Mouse (Mus musculus): ENCODE measurements around the gene Ptprs. TPM values are rescaled to one million over a fixed set of nuclear protein-coding genes. Genes with fewer than 3 reads are reported as not detected.

Ptprs gene
- total and polyA plus RNA-seq, 3 experiments, result 51.6 to 324 (median 80.9) TPM

- Histone ChIP-seq H3K79me2 (ENCODE audit: control insufficient read depth, insufficient read depth, low read length, poor library complexity) (no peaks in the 10 kb centered on the region), H3K9me3 (replicated peaks; ENCODE audit: insufficient read depth, low read length) (no peaks in the 10 kb centered on the region), H3K4me1 (ENCODE audit: control insufficient read depth in 1 of 2, insufficient read depth in 2 of 2, low read length in 2 of 2) (peaks cover 3 to 7% of the 10 kb centered on the region in 2 experiments; a peak in 3 of 4 replicates), H3K4me3 (ENCODE audit: control insufficient read depth in 1 of 2, insufficient read depth in 1 of 2, low read depth in 2 of 2, low read length in 2 of 2) (no peak overlapping the region), H3K27me3 (ENCODE audit: control insufficient read depth in 1 of 2, insufficient read depth in 2 of 2, low read length in 2 of 2) (no peaks in the 10 kb centered on the region), H3K27ac (ENCODE audit: control insufficient read depth, low read depth, low read length) (no peak overlapping the region), H3K9ac (ENCODE audit: control insufficient read depth, low read depth, low read length, poor library complexity, severe bottlenecking) (no peak overlapping the region), H3K36me3 (ENCODE audit: control insufficient read depth in 1 of 2, insufficient read depth in 2 of 2, low read length in 2 of 2) (peaks cover 4 to 8% of the 10 kb centered on the region in 2 experiments; a peak in 3 of 4 replicates)
- TF ChIP-seq ELF1 (IDR thresholded peaks at IDR 0.05; ENCODE audit: low read depth, low read length) (no peak), RAD21 (IDR thresholded peaks at IDR 0.05; ENCODE audit: low read depth, low read length) (no peak), ZKSCAN1 (IDR thresholded peaks at IDR 0.05; ENCODE audit: low read depth, low read length) (no peak), SIN3A (IDR thresholded peaks at IDR 0.05; ENCODE audit: low read length) (no peak), POLR2A (IDR thresholded peaks at IDR 0.05; ENCODE audit: control insufficient read depth in 1 of 2, insufficient read depth in 1 of 2, low read depth in 1 of 2, low read length in 2 of 2, poor library complexity in 1 of 2) (no peak), MAX (IDR thresholded peaks at IDR 0.05; ENCODE audit: low read length) (no peak), JUND (IDR thresholded peaks at IDR 0.05; ENCODE audit: low read depth, low read length) (no peak), ZC3H11A (IDR thresholded peaks at IDR 0.05; ENCODE audit: low read depth, low read length) (no peak), MXI1 (IDR thresholded peaks at IDR 0.05; ENCODE audit: low read depth, low read length) (no peak), SMC3 (IDR thresholded peaks at IDR 0.05; ENCODE audit: low read depth, low read length) (no peak), POLR2AphosphoS5 (IDR thresholded peaks at IDR 0.05; ENCODE audit: borderline replicate concordance, low read depth, low read length) (no peak), NELFE (IDR thresholded peaks at IDR 0.05; ENCODE audit: low read depth, low read length) (no peak), MAZ (IDR thresholded peaks at IDR 0.05; ENCODE audit: low read depth, low read length) (no peak), CTCF (IDR thresholded peaks at IDR 0.05 in 2 of 3, conservative IDR thresholded peaks at IDR 0.05 in 1 of 3; ENCODE audit: control insufficient read depth in 1 of 3, insufficient read depth in 1 of 3, low read depth in 2 of 3, low read length in 3 of 3, poor library complexity in 1 of 3, severe bottlenecking in 1 of 3) (no peak), MYC (IDR thresholded peaks at IDR 0.05; ENCODE audit: low read depth, low read length) (no peak), HCFC1 (IDR thresholded peaks at IDR 0.05; ENCODE audit: low read depth, low read length) (no peak), NRF1 (IDR thresholded peaks at IDR 0.05; ENCODE audit: insufficient read depth, low read depth, low read length, poor library complexity, severe bottlenecking) (no peak), GABPA (IDR thresholded peaks at IDR 0.05; ENCODE audit: low read depth, low read length) (no peak), USF2 (IDR thresholded peaks at IDR 0.05; ENCODE audit: borderline replicate concordance in 1 of 2, insufficient read depth in 1 of 2, low read depth in 1 of 2, low read length in 2 of 2) (no peak)
- no peak for DNase-seq (ENCODE audit: low read depth, low spot score)
Measured at GRCm38 (mm10) chr17:56439731-56440460, 36.4 kb downstream of the Ptprs start.

GRCm38 (mm10) chr17:56431582-56431981 lies 44.7 kb downstream of the Ptprs start:
- Histone ChIP-seq H3K27ac (ENCODE audit: control insufficient read depth, low read depth, low read length) (no peak overlapping the region), H3K9ac (ENCODE audit: control insufficient read depth, low read depth, low read length, poor library complexity, severe bottlenecking) (no peak overlapping the region), H3K79me2 (ENCODE audit: control insufficient read depth, insufficient read depth, low read length, poor library complexity) (no peaks in the 10 kb centered on the region), H3K4me3 (ENCODE audit: control insufficient read depth in 1 of 2, insufficient read depth in 1 of 2, low read depth in 2 of 2, low read length in 2 of 2) (no peak overlapping the region), H3K4me1 (ENCODE audit: control insufficient read depth in 1 of 2, insufficient read depth in 2 of 2, low read length in 2 of 2) (no peaks in the 10 kb centered on the region), H3K27me3 (ENCODE audit: control insufficient read depth in 1 of 2, insufficient read depth in 2 of 2, low read length in 2 of 2) (no peaks in the 10 kb centered on the region), H3K36me3 (ENCODE audit: control insufficient read depth in 1 of 2, insufficient read depth in 2 of 2, low read length in 2 of 2) (peaks cover 0 to 1% of the 10 kb centered on the region in 2 experiments; a peak in 2 of 4 replicates), H3K9me3 (replicated peaks; ENCODE audit: insufficient read depth, low read length) (no peaks in the 10 kb centered on the region)
- no peak for TF ChIP-seq TAL1 (IDR thresholded peaks at IDR 0.05; ENCODE audit: low read length)
- no peak for TF ChIP-seq ZC3H11A (IDR thresholded peaks at IDR 0.05; ENCODE audit: low read depth, low read length)
- no peak for TF ChIP-seq MAZ (IDR thresholded peaks at IDR 0.05; ENCODE audit: low read depth, low read length)
- TF ChIP-seq ELF1 (IDR thresholded peaks at IDR 0.05; ENCODE audit: low read depth, low read length), result no peak
- no peak for TF ChIP-seq MEF2A (IDR thresholded peaks at IDR 0.05; ENCODE audit: extremely low read depth, insufficient replicate concordance, low read depth, low read length, poor library complexity, severe bottlenecking)
- TF ChIP-seq RCOR1 (IDR thresholded peaks at IDR 0.05; ENCODE audit: low read depth, low read length), result no peak
- no peak for DNase-seq (ENCODE audit: low read depth, low spot score)
